Mouse (Mus musculus) retina, embryonic 14.5 days (tissue): ENCODE measurements at regions not wholly inside any gene's neighbourhood (a gene's known extent, or its start where the extent isn't known, plus 50 kb on each side); places are given as distances from the start of the nearest gene placed in this dataset.

Source experiments
- DNase-seq: peaks from one replicate; pipeline ENCODE4 v3.0.0-alpha.2; 2015; ENCODE audit warnings: low spot score

- no peak for DNase-seq
Measured at GRCm38 (mm10) chr7:133232889-133233441, 108.8 kb upstream of the Ctbp2 start.

DNA sequence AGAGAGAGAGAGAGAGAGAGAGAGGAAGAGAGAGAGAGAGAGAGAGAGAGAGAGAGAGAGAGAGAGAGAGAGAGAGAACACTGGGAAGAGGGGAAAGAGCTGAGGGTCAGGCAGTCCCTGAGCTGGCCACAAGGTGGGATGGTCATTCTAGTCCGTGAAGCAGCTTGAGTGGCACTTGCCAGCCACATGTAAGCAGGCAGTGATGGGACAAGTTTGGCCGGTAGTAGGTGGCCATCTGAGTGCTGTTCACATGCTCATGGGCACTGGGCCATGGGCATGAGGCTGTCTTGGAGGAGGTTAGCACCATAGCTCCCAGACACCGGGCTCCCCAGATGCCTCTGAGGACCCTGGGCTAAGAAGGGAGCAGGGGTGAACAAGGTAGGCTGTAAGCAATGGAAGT lies 106.7 kb upstream of the Ctbp2 start:
- peak; percentile 20 for DNase-seq

DNA sequence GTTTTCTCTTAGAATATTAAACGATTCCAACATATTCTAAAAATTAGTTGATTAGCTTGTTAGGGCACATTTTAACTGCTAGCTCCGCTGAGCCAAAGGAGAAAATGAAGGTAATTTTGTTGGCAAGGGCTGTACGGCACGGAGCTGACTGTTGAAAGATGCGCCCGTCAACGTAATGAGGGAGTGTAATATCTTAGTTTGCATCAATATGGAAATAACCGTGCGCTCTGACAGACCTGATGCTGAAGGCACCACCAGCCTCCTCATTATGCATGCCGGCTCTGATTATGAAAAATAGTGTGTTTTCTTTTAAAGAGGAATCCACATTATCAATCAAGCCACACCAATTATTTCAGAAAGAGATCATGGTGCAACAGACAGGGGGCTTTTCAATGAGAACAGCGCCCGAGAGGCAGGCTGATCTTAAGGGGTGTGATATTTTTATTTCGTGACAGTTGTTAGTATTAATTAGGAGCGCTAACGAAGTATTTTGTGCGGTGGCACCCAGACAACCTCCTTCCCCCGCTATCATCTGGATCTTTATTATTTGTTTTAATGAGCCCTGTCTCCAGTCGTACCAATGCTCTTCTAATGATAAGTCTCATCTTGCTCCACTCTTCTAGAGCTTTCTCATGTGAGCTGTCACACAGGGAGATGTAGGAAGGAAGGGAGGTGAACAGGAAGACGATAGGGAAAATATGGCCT lies 99.9 kb upstream of the Ctbp2 start:
- DNase-seq, result no peak

DNA sequence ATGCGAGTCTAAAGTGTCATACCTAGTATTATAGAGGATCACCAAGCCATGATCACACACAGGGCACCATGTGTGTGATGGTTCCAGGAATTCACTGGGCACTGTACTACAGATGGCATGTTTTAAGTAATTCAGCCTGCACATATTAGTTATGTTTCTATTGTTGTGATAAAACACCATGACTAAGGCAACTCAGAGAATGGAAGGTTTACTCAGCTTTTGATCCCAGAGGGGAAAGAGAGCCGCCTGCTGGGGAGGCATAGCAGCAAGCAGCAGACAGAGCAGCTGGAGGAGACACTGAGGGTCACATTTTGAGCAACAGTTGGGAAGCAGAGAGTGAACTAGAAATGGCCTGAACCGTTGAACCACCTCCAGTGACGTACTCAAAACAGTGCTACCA lies 88.2 kb upstream of the Ctbp2 start:
- no peak for DNase-seq

DNA sequence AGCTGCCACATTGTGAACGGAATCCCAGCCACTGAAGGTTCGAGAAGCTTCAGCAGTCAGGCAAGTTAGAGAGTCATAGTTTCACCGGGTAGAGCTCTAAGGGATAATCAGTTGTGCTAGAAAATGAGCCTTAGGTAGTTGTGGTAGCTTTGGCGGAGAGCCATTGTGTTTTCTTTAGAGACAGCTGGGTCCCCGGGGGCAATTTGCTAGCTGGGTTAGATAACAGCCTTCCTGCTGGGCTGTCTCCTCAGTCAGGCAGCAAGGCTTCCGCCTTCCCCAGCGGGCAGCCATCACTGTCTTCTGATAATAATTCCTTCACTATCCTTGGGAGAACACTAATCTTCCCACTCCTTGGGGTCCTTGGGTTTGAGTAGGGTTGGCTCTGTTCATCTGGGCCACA lies 81.5 kb upstream of the Ctbp2 start:
- DNase-seq, result peak; percentile 45

GRCm38 (mm10) chr7:133204485-133204884 lies 80.3 kb upstream of the Ctbp2 start:
- no peak for DNase-seq

DNA sequence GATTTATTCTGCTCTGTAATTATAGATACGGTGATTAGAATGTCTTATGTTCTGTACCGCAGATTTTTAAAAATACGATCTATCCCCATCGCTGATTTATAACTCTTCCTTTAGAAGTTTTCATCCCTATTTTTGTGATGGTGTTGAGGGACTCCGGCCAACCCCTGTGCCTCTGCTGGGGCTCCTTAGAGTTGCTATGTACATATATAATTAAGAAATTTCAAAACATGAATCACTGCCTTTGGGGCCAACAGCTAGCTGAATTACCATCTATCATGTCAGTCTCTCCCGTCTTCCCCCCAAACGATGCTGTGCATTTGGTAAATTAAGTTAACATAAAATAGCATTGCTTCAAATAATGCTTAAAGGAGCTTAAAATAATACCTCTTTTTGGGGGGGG lies 79.8 kb upstream of the Ctbp2 start:
- DNase-seq, result no peak

- no peak for DNase-seq
Measured at GRCm38 (mm10) chr7:133202092-133202880, 78.1 kb upstream of the Ctbp2 start.

GRCm38 (mm10) chr7:133199046-133199445 lies 74.9 kb upstream of the Ctbp2 start:
- DNase-seq, result no peak

DNA sequence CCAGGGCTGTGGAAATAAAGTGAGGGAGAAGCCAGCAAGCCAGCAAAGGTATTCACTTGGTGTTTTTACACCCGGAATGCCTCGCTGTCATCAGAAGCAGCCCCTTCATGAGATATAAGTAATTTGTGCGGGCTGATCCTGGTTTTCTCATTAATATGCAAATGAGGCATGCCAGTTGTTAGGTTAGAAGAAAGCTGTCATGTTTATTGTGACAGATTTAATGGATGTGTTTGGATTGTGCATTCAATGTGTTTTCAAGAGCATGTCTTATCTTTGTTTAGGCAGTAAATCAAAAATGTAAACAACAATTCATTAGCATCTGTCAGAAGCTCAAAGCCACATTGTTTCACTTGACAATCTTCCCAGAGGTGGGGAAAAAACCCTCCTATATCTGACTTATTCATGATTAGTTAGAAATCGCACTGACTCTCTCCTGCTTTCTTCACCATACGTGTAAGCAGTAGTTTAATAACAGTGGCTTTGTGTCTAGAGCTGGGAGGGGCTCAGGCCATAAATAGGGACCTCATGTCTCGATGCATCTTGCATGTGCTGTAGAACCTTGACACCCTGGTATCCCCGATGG lies 65.8 kb upstream of the Ctbp2 start:
- no peak for DNase-seq

- peak; percentile 69 for DNase-seq
Measured at GRCm38 (mm10) chr7:133185931-133186601, 61.9 kb upstream of the Ctbp2 start.

DNA sequence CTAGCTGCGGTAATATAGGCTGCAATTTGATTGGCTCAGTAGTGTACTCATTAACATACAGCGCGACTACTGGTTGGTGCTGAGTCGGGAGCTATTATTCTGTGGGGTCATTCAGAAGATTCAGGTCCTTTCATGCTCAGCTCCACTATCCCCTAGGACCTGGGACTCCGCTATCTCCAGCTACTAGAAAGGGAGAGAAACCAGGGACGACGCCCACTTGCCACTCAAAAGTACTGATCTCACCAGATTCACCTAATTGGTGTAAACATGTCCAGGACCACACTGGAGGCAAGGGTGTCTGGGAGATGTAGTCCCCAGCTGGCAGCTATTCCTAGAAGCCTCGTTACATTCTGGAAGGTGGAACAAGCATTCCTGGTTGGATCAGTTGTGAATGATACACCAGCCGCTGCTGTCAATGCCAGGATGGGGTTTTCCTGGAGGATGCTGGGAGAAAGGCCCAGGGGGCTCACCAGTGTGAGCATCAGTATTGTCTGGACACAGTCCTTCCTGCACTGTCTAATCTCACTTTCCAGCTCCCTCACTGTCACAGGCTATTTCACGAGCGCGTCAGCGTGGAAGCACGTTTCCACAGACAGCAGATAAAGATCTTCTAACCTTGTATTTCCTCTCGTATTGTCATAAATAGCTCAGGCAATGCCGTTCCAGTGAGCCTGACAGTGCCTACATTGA lies 60.9 kb upstream of the Ctbp2 start:
- DNase-seq, result peak; percentile 41

DNA sequence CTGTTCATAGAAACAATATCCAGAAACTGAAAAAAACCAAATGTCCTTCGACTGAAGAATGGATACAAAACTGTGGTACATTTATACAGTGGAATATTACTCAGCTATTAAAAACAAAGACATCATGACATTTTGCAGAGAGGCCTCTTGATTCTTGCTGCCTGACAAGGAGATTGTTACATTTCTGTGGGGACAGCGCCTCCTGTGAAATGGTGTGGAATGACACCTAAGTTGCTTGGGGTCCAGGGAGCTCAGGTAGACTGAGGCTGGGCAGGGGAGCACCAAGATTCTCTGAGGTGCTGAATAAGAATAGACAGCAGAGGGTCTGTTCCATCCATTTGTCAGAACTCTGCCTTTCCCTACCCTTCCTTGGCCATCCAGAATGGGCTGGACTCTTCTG lies 57.2 kb upstream of the Ctbp2 start:
- DNase-seq, result no peak

DNA sequence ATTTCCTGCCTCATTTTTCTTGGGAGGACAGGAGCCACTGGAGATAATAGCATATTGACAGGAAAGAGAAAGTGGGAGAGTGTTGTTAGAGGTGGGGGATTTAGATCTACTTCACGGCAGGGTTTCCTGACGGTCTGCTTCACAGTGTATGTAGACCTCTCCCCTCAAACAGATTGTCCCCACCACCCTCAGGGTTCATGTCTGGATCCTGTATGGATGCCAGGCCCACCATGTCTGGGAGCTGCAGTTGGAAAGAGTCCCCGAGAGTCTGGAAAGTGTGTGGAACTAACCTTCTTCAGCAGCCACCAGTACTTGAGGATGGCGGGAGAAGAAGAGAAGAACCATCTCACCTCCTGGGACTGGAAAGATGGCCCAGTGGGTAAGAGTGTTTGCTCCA lies 53.0 kb upstream of the Ctbp2 start:
- no peak for DNase-seq

DNA sequence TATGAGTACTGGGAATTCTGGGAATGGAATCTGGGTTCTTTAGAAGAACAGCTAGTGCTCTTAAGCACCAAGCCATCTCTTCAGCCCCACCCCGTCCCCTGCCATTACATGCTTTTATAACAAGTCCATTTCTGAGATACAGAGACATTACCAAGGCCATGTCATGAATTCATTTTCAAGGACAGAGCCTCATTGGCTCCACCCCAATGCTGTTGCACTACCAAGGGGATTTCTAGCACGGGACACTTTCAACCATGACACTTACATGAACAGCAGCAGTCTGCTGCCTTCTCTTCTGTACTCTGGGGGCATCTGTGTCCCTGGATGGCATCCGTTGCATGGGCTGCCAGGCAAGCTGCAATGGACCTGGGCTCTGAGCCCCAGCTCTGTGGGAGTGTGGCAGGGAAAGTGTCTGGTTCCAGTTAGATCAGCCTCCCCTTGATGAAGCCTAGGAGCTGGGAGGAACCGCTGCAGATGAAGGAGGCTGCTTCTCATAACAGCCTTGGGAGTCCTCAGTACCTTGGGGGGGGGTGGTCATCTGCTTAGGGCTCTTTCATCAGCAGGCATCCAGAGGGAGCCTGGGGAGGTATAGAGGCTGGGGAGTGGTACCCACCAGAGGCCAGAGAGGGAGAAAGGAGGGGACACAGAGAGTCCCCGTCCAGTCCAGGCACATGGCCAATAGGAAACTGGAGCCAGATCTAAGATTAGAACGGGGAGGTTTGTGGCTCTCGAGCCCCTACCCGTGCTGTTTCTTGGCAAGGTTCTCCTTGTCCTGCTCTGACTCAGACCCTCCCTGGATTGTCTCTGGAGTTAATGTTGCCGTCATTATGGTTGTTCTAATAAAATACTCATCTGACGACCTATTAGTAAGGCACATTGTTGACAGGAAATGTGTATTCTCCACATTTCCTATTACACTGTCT lies 52.4 kb upstream of the Ctbp2 start:
- no peak for DNase-seq
